26 mouse cellular contexts compared by ENCODE assay signal in the genomic region with DNA sequence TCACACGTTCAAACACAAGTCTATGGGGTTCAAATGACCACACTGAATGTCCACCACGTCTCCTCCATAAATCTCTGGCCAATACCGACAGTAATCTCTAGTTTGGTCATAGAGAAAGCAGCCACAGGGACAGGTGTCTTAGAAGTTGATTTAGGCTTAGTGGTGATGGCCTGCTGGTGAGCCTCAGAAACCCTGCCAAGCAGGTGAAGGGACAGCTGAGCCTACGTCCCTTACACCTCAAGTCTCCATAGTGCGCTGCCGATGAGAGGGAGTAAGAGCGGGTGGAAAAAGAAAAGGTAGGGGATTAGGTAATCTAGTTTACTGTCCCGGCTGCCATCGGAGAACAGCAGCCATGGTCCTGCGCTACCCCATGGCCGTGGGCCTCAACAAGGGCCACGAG. TPM values are rescaled to one million over a fixed set of nuclear protein-coding genes. Genes with fewer than 3 reads are reported as not detected.
DNase-seq lines count a peak whose midpoint lies in the region; ATAC-seq and TF ChIP-seq lines count a peak whose summit lies in the region.
"Had no signal": no experiment of that assay in that cellular context is flagged by ENCODE, and none has a peak within 500 bp of the region (broad histone marks: within the 10 kb centered on the region; RNA-seq: fewer than 3 reads in every experiment).

No protein-coding gene starts in this region.

- 0 out of 2 replicates have a peak overlapping the region, but pooled peaks have one; percentile 13 for H3K27ac ChIP-seq in liver, adult 2 months (replicated peaks; ENCODE audit: insufficient read depth, low read depth, low read length)
- H3K27ac ChIP-seq in midbrain, embryonic 11.5 days (ENCODE audit: low read depth, low read length): no peak overlapping the region
- no peak overlapping the region for H3K27ac ChIP-seq in midbrain, embryonic 14.5 days (replicated peaks; ENCODE audit: low read depth, low read length)
- H3K27ac ChIP-seq: embryonic facial prominence, embryonic 13.5 days; embryonic facial prominence, embryonic 15.5 days; forebrain, embryonic 10.5 days; forebrain, embryonic 12.5 days had no signal

- H3K4me2 ChIP-seq in midbrain, embryonic 11.5 days: no peak overlapping the region
- H3K4me2 ChIP-seq in midbrain, embryonic 14.5 days (ENCODE audit: low read length): no peak overlapping the region
- H3K4me2 ChIP-seq: embryonic facial prominence, embryonic 13.5 days; embryonic facial prominence, embryonic 15.5 days; forebrain, embryonic 12.5 days had no signal

- no peaks in the 10 kb centered on the region for H3K27me3 ChIP-seq in liver, adult 2 months (ENCODE audit: control insufficient read depth, insufficient read depth, low read length)
- no peaks in the 10 kb centered on the region for H3K27me3 ChIP-seq in midbrain, embryonic 11.5 days (ENCODE audit: control insufficient read depth, insufficient read depth, low read length)
- H3K27me3 ChIP-seq in midbrain, embryonic 14.5 days (ENCODE audit: control insufficient read depth, insufficient read depth, low read length): no peaks in the 10 kb centered on the region
- H3K27me3 ChIP-seq: embryonic facial prominence, embryonic 13.5 days; embryonic facial prominence, embryonic 15.5 days had no signal

- H3K79me2 ChIP-seq in liver, adult 2 months (ENCODE audit: control insufficient read depth, insufficient read depth, low read length): no peaks in the 10 kb centered on the region

- TF ChIP-seq CTCF in liver, adult 2 months (IDR thresholded peaks at IDR 0.05; ENCODE audit: low read depth, low read length): no peak

- peaks cover 7% of the 10 kb centered on the region for H3K4me1 ChIP-seq in liver, adult 2 months (ENCODE audit: control insufficient read depth, insufficient read depth, low read length)
- H3K4me1 ChIP-seq in midbrain, embryonic 11.5 days (ENCODE audit: control insufficient read depth, insufficient read depth, low read length): peaks cover 3% of the 10 kb centered on the region
- no peaks in the 10 kb centered on the region for H3K4me1 ChIP-seq in midbrain, embryonic 14.5 days (ENCODE audit: control insufficient read depth, insufficient read depth, low read length)
- H3K4me1 ChIP-seq: embryonic facial prominence, embryonic 13.5 days; embryonic facial prominence, embryonic 15.5 days; forebrain, embryonic 12.5 days had no signal

- no peaks in the 10 kb centered on the region for H3K36me3 ChIP-seq in liver, adult 2 months (ENCODE audit: control insufficient read depth, insufficient read depth, low read length)
- H3K36me3 ChIP-seq in midbrain, embryonic 11.5 days (ENCODE audit: control insufficient read depth, insufficient read depth, low read length): no peaks in the 10 kb centered on the region
- H3K36me3 ChIP-seq in midbrain, embryonic 14.5 days (ENCODE audit: control insufficient read depth, insufficient read depth, low read length): no peaks in the 10 kb centered on the region
- H3K36me3 ChIP-seq: embryonic facial prominence, embryonic 13.5 days; embryonic facial prominence, embryonic 15.5 days; forebrain, embryonic 10.5 days; forebrain, embryonic 12.5 days had no signal

- no peaks in the 10 kb centered on the region for H3K9me3 ChIP-seq in midbrain, embryonic 11.5 days (ENCODE audit: control insufficient read depth, low read length)
- H3K9me3 ChIP-seq in midbrain, embryonic 14.5 days (ENCODE audit: control insufficient read depth, low read length): no peaks in the 10 kb centered on the region
- H3K9me3 ChIP-seq: embryonic facial prominence, embryonic 13.5 days; embryonic facial prominence, embryonic 15.5 days; forebrain, embryonic 10.5 days; forebrain, embryonic 12.5 days had no signal

- no peak overlapping the region for H3K4me3 ChIP-seq in liver, adult 2 months (ENCODE audit: insufficient read depth, low read depth, low read length)
- H3K4me3 ChIP-seq in midbrain, embryonic 11.5 days (ENCODE audit: low read depth, low read length): no peak overlapping the region
- no peak overlapping the region for H3K4me3 ChIP-seq in midbrain, embryonic 14.5 days (replicated peaks; ENCODE audit: low read depth, low read length)
- H3K4me3 ChIP-seq: embryonic facial prominence, embryonic 13.5 days; embryonic facial prominence, embryonic 15.5 days; erythroblast, embryonic 14.5 days; forebrain, embryonic 10.5 days; forebrain, embryonic 12.5 days had no signal

- 62% methylated on average over 12 of the region's 12 CpGs for WGBS in liver, adult 2 months
- 86% methylated on average over 12 of the region's 12 CpGs for WGBS in midbrain, embryonic 11.5 days
- WGBS in midbrain, embryonic 14.5 days: 87% methylated on average over 12 of the region's 12 CpGs

- DNase-seq in liver, adult 2 months (ENCODE audit: extremely low read depth, low read depth, low spot score): no peak
- DNase-seq in liver: no peak
- DNase-seq in midbrain, embryonic 11.5 days (ENCODE audit: low spot score, missing footprints): peak; percentile 39
- no peak for DNase-seq in midbrain, embryonic 14.5 days
- DNase-seq: adrenal gland, adult 8-10 months; adrenal gland, postnatal 14 days; adrenal gland, postnatal 36 days; B cell, adult 2 months; cerebellum, adult 11 months; cerebellum, adult 18-20 months; cerebellum, adult 8-10 months; cerebellum, adult 9-11 months; cerebellum, postnatal 14 days; cerebellum, postnatal 36 days; embryo, embryonic 11 days had no signal

- H3K9ac ChIP-seq in liver, adult 2 months (ENCODE audit: low read depth, low read length): 0 out of 2 replicates have a peak overlapping the region, but pooled peaks have one; percentile 33
- no peak overlapping the region for H3K9ac ChIP-seq in midbrain, embryonic 11.5 days (ENCODE audit: low read length)
- no peak overlapping the region for H3K9ac ChIP-seq in midbrain, embryonic 14.5 days (replicated peaks; ENCODE audit: low read length)
- H3K9ac ChIP-seq: embryonic facial prominence, embryonic 13.5 days; embryonic facial prominence, embryonic 15.5 days; forebrain, embryonic 12.5 days had no signal

- no peak for TF ChIP-seq POLR2A in liver, adult 2 months (IDR thresholded peaks at IDR 0.05; ENCODE audit: extremely low read depth, insufficient read depth, low read length)

- no peak for ATAC-seq in midbrain, embryonic 11.5 days (ENCODE audit: low FRiP score)
- no peak for ATAC-seq in midbrain, embryonic 14.5 days (ENCODE audit: low FRiP score, low TSS enrichment)
- no peak for ATAC-seq in cerebellum, adult (ENCODE audit: insufficient number of reproducible peaks, low FRiP score, low TSS enrichment)
- ATAC-seq: CD4-positive, CD25-positive, alpha-beta regulatory T cell, adult 4 months; forebrain, embryonic 14.5 days; forebrain, embryonic 16.5 days had no signal

RNA-seq across cellular contexts. Expression of gene Cdh15, which starts 11.6 kb away (rescaled TPM):
- total RNA-seq in liver, adult 2 months (2014; rRNA removed): 0.07 TPM in 1 of 2 replicates, not detected in the other
- polyA plus RNA-seq in liver, adult 2 months (2012; rRNA removed): 0.06 and 0.11 TPM in 2 replicates
- polyA plus RNA-seq in midbrain, embryonic 11.5 days (2014; fragmentation: Nextera tagmentation; extraction: Ambion mirVana): 0.47 and 0.59 TPM in 2 replicates
- 1.5 and 2.6 TPM in 2 replicates for polyA plus RNA-seq in midbrain, embryonic 14.5 days (2014; fragmentation: Nextera tagmentation; extraction: Ambion mirVana)
- total RNA-seq: CH12.LX; common myeloid progenitor, adult 5-6 weeks had no signal
- polyA plus RNA-seq: erythroblast, embryonic 14.5 days had no signal
